Mouse (Mus musculus) gastrocnemius, postnatal 25 days (tissue): ENCODE data around the gene Amn. TPM values are rescaled to one million over a fixed set of nuclear protein-coding genes. Genes with fewer than 3 reads are reported as not detected.

Source experiments
- DNase-seq: peaks from one replicate; pipeline ENCODE4 v3.0.0; 2022
- long read RNA-seq, 2 experiments: library from polyadenylated mRNA; stranded (forward); transcript quantifications; one replicate each; pipeline ENCODE4 v2.0.0; 2021
- total RNA-seq, 2 experiments: library from RNA; stranded (reverse); gene quantifications; 1 replicate in 1 of 2; 2 replicates in 1 of 2; pipeline ENCODE4 v1.2.3; 2021

Amn gene
- not detected for total RNA-seq
- long read RNA-seq, experiment 1: 0 reads
- long read RNA-seq, experiment 2: 0 reads

GRCm38 (mm10) chr12:111270629-111271277 is at the start of gene Amn:
Gene Amn (plus strand): TSS chr12:111271095.
- DNase-seq: no peak

DNA sequence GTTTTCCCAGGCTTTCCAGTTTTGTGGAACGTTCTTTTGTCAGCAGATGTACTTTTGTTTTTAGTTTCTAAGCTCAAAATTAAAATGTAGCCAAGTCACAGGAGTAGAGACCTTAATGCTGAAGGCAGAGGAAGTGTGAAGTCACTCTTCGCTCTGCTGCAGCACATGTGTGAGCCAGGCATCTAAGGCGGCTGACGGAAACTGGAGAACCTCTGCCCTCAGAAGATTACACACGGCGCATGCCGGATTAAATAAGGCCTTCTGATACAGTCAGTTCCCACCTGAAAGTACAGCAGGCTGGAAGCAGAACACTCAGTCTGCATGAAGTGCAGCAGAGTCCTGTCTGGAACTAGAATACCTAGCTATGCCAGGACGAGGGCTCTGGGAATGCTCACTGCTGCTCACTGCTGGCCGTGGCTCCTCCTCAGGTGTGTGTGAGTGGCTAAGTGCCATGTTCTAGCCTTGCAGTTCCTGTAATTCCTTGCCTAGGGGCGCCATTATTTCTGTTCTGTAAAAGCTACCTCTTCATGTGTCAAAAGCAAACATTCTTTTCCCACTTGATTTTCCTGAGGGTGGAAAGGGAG is 45.6 kb upstream of the Amn start:
- no peak for DNase-seq

GRCm38 (mm10) chr12:111227410-111227809 is 43.5 kb upstream of the Amn start:
- DNase-seq: no peak

DNA sequence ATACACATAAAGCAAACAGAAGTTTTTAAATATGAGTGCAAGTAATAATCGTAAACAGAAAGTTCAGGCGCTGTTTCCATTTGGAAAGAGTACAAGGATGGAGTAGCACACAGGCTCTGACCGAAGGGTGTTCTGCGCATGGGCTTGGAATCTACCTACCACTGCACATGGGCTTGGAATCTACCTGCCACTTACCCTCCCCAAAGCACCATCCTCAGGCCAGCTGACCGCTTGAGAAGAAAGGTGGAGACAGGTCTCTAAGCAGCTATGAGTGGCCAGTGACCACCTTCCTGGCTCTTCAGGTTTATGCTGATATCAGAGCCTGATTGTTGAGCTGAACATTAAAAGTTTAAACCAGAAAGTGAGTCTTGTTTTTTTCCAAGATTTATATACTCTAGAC is 42.4 kb upstream of the Amn start:
- no peak for DNase-seq

DNA sequence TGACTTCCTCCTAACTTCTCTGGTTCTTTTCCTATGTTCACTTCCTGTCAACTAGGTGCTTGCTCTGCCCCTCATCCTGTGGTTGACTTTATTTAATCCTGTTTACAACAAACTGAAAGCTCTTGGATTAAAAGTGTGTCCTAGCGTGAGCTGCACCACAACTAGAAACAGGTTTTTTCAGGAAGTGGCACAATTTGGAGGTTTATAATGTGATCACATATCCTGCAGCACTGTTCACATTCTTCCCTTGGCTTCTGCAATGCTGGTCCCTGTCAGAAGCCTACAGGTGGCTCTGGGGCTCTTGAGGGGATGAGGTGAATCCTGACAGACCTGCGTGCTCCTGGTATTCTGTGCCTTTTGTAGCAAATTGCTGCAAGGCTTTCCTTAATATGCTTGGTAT is 40.1 kb upstream of the Amn start:
- DNase-seq: no peak

DNA sequence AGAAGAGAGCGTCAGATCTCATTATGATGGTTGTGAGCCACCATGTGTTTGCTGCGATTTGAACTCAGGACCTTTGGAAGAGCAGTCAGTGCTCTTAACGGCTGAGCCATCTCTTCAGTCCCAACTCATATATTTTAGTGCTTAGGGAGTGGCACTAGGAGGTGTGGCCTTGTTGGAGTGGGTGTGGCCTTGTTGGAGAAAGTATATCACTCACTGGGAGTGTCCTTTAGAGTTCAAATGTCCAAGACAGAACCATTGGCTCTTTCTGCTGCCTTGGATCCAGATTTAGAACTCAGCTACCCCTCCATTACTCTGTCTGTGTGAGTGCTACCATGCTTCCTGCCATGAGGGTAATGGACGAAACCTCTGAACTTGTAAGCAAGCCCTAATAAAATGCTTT is 37.1 kb upstream of the Amn start:
- DNase-seq: no peak

- no peak for DNase-seq
These were observed 36.5 kb upstream of the Amn start for GRCm38 (mm10) chr12:111234383-111234782.

GRCm38 (mm10) chr12:111235631-111236030 is 35.3 kb upstream of the Amn start:
- no peak for DNase-seq

GRCm38 (mm10) chr12:111237611-111238188 is 33.2 kb upstream of the Amn start:
- DNase-seq: no peak

- no peak for DNase-seq
These were observed 32.5 kb upstream of the Amn start for GRCm38 (mm10) chr12:111238345-111238744.

DNA sequence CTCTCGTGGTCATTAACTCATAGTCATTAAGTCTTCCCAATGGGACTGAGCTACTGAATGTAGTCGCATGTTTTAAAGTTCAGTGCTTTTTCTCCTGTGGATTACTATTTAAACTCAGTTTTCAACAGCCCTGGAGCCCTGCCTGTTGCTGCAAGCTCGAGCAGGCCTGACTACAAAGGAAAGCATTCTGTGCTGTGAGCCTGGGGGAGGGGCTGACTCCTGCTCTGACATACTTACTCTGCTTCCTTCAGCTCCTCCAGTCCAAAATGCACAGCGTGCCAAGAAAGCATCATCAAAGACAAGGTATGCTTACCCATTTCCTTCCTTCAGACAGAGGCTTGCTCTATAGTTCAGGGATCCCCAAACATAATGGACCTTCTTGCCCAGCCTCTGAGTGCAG is 32.1 kb upstream of the Amn start:
- DNase-seq: no peak

- DNase-seq: no peak
These were observed 31.0 kb upstream of the Amn start for GRCm38 (mm10) chr12:111239930-111240329.

- no peak for DNase-seq
These were observed 29.0 kb upstream of the Amn start for GRCm38 (mm10) chr12:111241916-111242315.

DNA sequence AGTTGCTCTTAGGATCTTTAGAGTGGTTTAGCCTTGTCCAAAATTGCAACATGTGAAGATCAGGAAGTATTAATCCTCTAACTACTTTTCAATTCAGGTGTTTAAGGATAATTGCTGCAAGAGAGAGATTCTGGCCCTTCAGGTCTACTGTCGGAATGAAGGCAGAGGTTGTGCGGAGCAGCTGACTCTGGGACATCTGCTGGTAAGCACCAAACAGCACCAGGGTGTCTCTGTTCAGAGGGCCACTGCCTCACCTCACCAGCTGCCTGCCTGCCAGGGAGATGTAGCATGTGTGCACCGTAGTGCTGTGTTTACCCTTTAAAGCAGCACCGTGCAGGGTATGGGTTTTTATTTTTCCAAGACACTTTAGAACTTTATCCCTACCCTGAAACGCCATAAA is 28.5 kb upstream of the Amn start:
- no peak for DNase-seq

DNA sequence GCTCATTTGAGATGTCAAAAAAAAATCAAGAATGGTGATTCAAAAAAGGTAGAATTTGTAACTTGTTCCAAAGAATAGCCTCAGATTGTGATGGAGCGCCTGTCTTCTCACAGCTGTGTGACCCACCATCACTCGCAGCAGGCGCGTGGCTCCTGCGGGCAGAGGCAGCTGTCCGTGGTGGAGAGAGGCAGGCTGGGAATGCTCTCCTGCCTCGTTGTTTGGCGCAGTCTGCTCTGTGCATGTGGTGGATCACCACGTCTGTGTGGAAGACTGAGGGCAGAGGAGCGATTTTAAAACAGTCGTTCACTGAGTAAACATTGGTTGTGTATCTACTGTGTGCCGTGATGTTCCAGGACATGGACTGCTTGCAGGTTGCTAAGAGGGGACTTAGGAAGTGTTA is 27.2 kb upstream of the Amn start:
- no peak for DNase-seq

- no peak for DNase-seq
These were observed 25.8 kb upstream of the Amn start for GRCm38 (mm10) chr12:111245070-111245469.

DNA sequence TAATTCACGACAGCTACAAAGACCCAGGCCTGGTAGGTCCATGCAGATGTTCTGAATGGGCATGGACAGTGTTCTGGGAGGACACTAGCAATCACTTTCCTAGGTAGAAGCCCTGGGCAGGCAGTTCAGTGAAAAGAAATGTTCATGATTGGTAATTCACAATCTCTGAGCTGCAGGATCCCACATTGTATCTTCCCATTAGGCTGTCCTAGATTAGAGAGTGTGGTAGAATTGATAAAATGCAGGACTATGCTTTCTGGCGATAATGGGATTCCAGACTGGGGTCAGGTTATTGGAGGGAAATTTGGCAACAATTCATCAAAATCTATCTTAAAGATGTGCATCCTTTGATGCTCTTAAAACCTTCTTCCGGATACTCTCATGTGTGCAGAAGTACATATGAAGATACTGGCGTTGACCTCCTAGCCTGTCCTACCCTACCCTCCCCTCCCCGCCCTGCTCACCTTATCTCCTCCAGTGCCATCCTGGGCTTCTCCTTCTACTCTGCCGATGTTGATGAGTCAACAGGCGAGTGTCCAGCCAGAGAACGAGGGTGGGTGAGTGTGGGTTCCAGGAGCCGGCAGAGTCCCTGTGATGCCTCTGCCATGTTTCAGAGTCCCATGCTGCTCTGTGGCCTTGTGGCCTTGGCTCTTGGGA is 24.0 kb upstream of the Amn start:
- no peak for DNase-seq

- DNase-seq: no peak
These were observed 21.8 kb upstream of the Amn start for GRCm38 (mm10) chr12:111249095-111249494.

GRCm38 (mm10) chr12:111250116-111250515 is 20.8 kb upstream of the Amn start:
- no peak for DNase-seq

- DNase-seq: no peak
These were observed 19.7 kb upstream of the Amn start for GRCm38 (mm10) chr12:111251227-111251626.

- no peak for DNase-seq
These were observed 7.2 kb upstream of the Amn start for GRCm38 (mm10) chr12:111263650-111264049.

DNA sequence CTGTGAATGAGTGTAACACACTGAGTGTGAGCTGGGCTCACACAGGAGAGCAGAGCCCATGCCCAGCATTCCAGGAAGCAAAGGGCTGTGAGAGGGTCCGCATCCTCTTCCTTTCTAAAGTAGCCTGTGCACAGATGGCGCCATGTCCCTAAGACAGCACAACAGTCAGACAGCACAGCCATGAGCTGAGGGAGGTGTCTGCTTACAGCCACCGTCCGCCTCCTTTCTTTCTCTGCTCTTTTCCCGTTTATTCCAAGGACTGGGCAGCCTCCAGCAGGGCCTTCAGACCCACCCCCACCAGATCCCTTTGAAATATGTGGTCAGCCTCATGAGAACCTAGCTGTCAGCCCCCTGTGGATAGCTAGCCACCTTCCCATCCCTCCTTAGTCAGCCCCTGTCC is 5.7 kb upstream of the Amn start:
- DNase-seq: no peak

DNA sequence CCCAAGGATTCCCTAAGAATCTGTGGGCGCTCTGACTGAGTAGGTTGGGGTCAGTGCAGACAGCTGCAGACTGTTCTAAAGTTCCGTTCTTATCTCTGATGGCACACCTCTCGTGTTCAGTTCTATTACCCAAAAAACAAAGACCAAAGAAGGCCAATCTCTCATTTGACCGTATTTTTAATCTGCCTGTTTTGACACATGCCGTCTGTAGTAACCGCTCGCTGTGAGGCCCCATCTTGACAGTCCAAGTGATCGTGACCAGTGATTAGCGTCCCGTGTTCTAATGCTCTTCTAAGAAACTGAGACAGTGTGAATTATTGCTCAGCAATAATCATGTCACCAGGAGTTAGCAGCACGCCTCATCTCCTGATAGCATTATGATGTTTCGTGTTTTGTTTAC is 4.3 kb upstream of the Amn start:
- DNase-seq: no peak
